Mouse (Mus musculus): Measurements from ENCODE around the gene Pde12. TPM values are rescaled to one million over a fixed set of nuclear protein-coding genes. Genes with fewer than 3 reads are reported as not detected.
"Not testable (repeated sequence)": the region's sequence is repeated elsewhere in the genome, so short reads cannot be mapped to it uniquely, and the experiment has no call there.

The Pde12 gene
- polyA plus RNA-seq, 1 experiment, result 2.3 TPM

DNA sequence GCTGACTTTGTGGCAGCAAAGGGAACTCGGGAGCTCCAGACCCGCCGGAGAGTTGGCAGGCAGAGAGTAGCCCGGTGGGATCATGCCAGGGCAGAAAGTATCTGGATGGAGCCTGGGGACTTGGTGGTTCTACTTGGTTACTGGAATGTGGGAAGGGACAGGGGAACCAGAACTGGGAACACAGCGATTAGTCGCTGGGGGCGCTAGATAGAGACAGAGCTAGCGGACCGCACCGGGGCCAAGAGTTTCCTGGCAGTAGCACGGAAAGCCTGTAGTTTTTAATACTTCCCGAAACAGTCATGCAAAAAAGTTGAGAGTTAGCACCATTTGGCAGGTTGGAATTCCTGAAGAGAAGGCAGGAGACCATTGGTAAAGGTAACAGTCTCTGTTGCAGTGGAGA is 5.7 kb upstream of the Pde12 start:
- Histone ChIP-seq H3K27me3 (ENCODE audit: control insufficient read depth, insufficient read depth, low read length) (no peaks in the 10 kb centered on the region), H3K4me1 (ENCODE audit: control insufficient read depth, insufficient read depth, low read length) (peaks cover 1% of the 10 kb centered on the region), H3K4me3 (ENCODE audit: control insufficient read depth, low read depth, low read length) (no peak overlapping the region), H3K27ac (ENCODE audit: control insufficient read depth, insufficient read depth, low read depth, low read length) (no peak overlapping the region), H3K36me3 (ENCODE audit: control insufficient read depth, insufficient read depth, low read length) (no peaks in the 10 kb centered on the region)
- TF ChIP-seq CTCF (IDR thresholded peaks at IDR 0.05; ENCODE audit: control insufficient read depth, insufficient read depth, insufficient replicate concordance, low read depth, low read length), result no peak
- TF ChIP-seq POLR2A (IDR thresholded peaks at IDR 0.05; ENCODE audit: control insufficient read depth, low read depth, low read length), result no peak

DNA sequence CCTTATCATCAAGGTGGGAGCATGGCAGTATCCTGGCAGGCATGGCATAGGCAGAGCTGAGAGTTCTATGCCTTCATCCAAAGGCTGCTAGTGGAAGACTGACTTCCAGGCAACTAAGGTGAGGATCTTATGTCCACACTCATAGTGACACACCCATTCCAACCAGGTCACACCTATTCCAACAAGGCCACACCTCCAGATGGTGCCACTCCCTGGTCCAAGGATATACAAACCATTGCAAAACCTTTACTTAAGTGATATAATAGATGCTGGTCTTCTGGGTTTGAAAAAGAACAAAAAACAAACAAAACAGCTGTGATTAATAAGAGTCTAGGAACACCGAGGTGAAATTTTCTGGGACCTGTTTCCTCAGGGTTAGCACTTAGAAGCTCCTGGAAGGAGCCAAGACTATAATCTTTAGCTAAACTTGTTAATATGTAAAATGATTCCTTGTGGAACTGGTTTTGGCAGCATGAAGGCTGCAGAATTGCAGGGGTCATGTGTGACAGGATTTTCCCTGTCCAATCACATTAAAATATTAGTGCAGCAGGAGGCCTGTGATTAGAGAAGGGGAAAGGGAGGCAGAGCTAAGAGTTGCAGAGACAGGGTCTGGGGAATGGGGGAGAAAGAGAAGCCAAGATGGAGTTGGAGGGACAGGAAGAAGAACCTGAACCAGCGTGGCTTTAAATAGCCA is 4.9 kb upstream of the Pde12 start:
- not testable (repeated sequence) for H3K27ac ChIP-seq (ENCODE audit: control insufficient read depth, insufficient read depth, low read depth, low read length); H3K27me3 ChIP-seq (ENCODE audit: control insufficient read depth, insufficient read depth, low read length); H3K36me3 ChIP-seq (ENCODE audit: control insufficient read depth, insufficient read depth, low read length); H3K4me1 ChIP-seq (ENCODE audit: control insufficient read depth, insufficient read depth, low read length); H3K4me3 ChIP-seq (ENCODE audit: control insufficient read depth, low read depth, low read length)

DNA sequence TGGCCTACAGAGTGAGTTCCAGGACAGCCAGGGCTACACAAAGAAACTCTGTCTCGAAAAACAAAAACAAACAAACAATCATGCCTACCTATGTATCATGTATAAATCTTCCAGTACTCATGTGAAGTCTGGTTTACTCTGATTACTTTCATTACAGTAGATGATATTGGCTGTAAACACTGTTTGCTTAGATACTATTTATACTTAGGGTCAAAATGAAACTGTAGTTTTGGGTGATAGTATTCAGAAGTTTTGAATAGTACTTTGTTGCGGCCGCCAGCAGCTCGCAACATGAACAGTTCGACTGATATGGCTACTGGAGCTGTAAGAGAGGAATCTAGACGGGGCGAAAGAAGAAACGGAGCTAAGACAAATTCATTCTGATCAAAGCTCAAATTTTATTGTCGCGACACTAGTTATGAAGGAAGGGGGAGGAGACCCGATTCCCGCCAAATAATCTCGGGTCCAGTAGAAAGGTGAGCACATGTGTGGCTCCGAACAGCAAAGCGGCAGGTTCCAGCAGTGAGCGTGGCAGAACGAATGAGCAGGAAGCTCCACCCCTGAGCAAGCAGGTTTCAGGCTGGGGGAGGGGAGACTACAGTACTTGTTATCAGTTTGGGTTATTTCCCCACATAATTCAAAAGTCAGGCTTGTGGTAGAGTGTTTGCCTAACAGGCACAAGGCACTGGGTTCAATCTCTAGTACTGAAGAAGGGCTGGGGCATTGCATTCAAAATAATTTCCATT is 2.4 kb upstream of the Pde12 start:
- not testable (repeated sequence) for H3K4me1 ChIP-seq (ENCODE audit: control insufficient read depth, insufficient read depth, low read length); H3K36me3 ChIP-seq (ENCODE audit: control insufficient read depth, insufficient read depth, low read length); H3K4me3 ChIP-seq (ENCODE audit: control insufficient read depth, low read depth, low read length); H3K27me3 ChIP-seq (ENCODE audit: control insufficient read depth, insufficient read depth, low read length); H3K27ac ChIP-seq (ENCODE audit: control insufficient read depth, insufficient read depth, low read depth, low read length)

DNA sequence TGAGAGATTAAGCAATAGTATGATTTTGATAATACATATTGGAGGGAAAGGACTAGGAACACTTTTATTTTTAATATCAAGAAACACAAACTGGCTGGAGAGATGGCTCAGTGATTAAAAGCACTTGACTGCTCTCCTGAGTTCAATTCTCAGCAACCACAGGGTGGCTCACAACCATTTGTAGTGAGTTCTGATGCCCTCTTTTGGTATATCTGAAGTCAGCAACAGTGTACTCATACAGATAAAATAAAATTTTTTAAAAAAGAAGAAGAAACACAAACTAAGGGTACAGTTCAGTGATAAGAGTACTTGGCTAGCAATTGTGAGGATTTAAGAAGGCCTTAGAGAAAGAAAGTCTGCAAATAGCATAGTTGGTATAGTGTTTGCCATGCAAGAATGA is 1.3 kb upstream of the Pde12 start:
- TF ChIP-seq POLR2A (IDR thresholded peaks at IDR 0.05; ENCODE audit: control insufficient read depth, low read depth, low read length), result no peak
- TF ChIP-seq CTCF (IDR thresholded peaks at IDR 0.05; ENCODE audit: control insufficient read depth, insufficient read depth, insufficient replicate concordance, low read depth, low read length), result no peak
- no peak overlapping the region for H3K4me3 ChIP-seq (ENCODE audit: control insufficient read depth, low read depth, low read length)
- H3K27ac ChIP-seq (ENCODE audit: control insufficient read depth, insufficient read depth, low read depth, low read length), result no peak overlapping the region
- peaks cover 4% of the 10 kb centered on the region for H3K4me1 ChIP-seq (ENCODE audit: control insufficient read depth, insufficient read depth, low read length)
- no peaks in the 10 kb centered on the region for H3K36me3 ChIP-seq (ENCODE audit: control insufficient read depth, insufficient read depth, low read length)
- no peaks in the 10 kb centered on the region for H3K27me3 ChIP-seq (ENCODE audit: control insufficient read depth, insufficient read depth, low read length)

DNA sequence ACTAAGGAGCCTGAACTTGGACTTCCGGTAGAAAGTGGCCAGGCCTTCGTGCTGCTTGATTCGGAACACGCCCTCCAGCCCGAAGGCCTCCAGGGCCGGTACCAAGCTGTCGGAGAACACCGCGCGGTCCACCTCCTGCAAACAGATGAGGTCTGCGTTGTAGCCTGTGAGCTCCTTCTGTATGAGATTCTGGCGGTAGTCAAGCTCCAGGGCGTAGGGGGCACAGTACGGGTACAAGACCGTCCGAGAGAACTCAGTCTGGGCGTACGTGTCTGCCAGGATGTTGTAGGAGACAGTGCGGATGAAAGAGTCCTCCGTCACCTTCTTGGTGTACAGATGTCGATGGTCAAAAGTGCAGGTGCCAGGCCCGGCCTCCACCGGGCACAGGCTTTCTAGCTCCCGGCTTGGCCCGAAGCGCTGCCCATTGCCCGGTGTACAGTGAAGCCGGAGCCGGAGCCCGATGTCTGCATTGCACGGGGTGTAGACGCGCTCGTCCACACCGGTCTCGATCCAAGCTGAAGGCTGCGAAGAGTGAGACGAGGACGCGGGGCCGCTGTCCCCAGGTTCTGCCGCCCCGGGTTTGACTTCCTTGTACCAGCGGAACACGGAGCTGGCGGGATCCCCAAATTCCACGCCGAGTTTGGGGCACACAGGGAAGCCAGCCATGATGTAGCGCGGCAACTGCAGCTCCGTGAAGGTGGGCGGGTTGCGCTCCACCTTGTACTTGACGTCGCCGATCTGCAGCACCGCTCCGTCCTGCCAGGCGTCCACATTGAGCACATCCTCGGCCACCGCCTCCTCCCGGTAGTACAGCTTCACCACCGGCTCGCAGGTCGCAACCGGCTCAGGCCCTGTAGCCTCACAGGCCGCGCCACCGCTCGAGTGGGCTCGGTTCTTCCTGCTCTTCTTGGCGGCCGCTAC is 1.1 kb downstream of the Pde12 start:
- H3K36me3 ChIP-seq (ENCODE audit: control insufficient read depth, insufficient read depth, low read length), result no peaks in the 10 kb centered on the region
- H3K4me3 ChIP-seq (ENCODE audit: control insufficient read depth, low read depth, low read length), result peak overlapping the region; percentile 99
- TF ChIP-seq CTCF (IDR thresholded peaks at IDR 0.05; ENCODE audit: control insufficient read depth, insufficient read depth, insufficient replicate concordance, low read depth, low read length) (no peak), POLR2A (IDR thresholded peaks at IDR 0.05; ENCODE audit: control insufficient read depth, low read depth, low read length) (no peak)
- H3K27me3 ChIP-seq (ENCODE audit: control insufficient read depth, insufficient read depth, low read length), result no peaks in the 10 kb centered on the region
- peaks cover 4% of the 10 kb centered on the region for H3K4me1 ChIP-seq (ENCODE audit: control insufficient read depth, insufficient read depth, low read length)
- peak overlapping the region; percentile 98 for H3K27ac ChIP-seq (ENCODE audit: control insufficient read depth, insufficient read depth, low read depth, low read length)

DNA sequence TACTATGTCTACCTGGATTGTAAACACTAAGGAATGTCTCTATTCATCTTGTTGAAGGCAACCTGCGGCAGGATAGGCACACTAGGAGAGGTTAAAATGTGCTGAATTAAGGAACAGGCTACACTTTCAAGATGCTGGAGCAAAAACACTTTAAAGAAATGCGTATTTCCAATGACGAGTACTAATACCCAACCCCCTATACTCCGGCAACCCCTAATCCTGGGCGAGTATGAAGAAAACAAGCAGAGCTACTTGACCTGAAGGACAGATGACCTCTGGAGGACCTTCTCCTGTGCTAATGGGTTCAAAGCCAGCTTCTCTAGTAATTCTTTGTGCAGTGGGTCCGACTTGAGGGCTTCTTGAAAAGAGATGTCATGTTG is 1.7 kb downstream of the Pde12 start:
- TF ChIP-seq POLR2A (IDR thresholded peaks at IDR 0.05; ENCODE audit: control insufficient read depth, low read depth, low read length), result no peak
- TF ChIP-seq CTCF (IDR thresholded peaks at IDR 0.05; ENCODE audit: control insufficient read depth, insufficient read depth, insufficient replicate concordance, low read depth, low read length), result no peak
- Histone ChIP-seq H3K4me1 (ENCODE audit: control insufficient read depth, insufficient read depth, low read length) (peaks cover 4% of the 10 kb centered on the region), H3K27me3 (ENCODE audit: control insufficient read depth, insufficient read depth, low read length) (no peaks in the 10 kb centered on the region), H3K4me3 (ENCODE audit: control insufficient read depth, low read depth, low read length) (peak overlapping the region; percentile 99), H3K36me3 (ENCODE audit: control insufficient read depth, insufficient read depth, low read length) (no peaks in the 10 kb centered on the region), H3K27ac (ENCODE audit: control insufficient read depth, insufficient read depth, low read depth, low read length) (no peak overlapping the region)

DNA sequence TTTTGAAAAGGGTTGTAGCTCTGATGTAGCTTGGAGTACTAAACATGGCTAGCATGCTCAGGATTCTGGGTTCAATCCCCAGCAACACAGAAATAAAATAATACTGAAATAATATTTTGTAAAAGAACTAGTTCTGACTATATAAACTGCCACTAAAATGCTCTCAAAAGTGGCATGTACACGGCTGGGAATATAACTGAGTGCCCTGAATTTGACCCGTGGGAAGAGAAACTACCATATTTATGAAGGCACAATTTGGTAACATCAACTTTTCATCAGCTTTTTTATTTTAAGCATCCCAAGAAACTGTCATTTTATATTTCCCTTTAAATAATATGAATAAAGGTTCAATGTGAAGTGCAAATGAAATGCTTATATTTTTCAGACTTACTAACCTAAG is 5.8 kb downstream of the Pde12 start:
- peaks cover 3% of the 10 kb centered on the region for H3K4me1 ChIP-seq (ENCODE audit: control insufficient read depth, insufficient read depth, low read length)
- H3K27me3 ChIP-seq (ENCODE audit: control insufficient read depth, insufficient read depth, low read length), result no peaks in the 10 kb centered on the region
- H3K36me3 ChIP-seq (ENCODE audit: control insufficient read depth, insufficient read depth, low read length), result no peaks in the 10 kb centered on the region
- no peak overlapping the region for H3K27ac ChIP-seq (ENCODE audit: control insufficient read depth, insufficient read depth, low read depth, low read length)
- no peak overlapping the region for H3K4me3 ChIP-seq (ENCODE audit: control insufficient read depth, low read depth, low read length)
- TF ChIP-seq POLR2A (IDR thresholded peaks at IDR 0.05; ENCODE audit: control insufficient read depth, low read depth, low read length) (no peak), CTCF (IDR thresholded peaks at IDR 0.05; ENCODE audit: control insufficient read depth, insufficient read depth, insufficient replicate concordance, low read depth, low read length) (no peak)

Measured in testis, adult 2 months (tissue).